Mouse (Mus musculus) kidney, postnatal 4 days (tissue): Measurements from ENCODE around the gene Samd3.

ENCODE experiments used
- DNase-seq, 2 experiments: peaks; one replicate each; pipeline ENCODE4 v3.0.0; 2021; ENCODE audit warnings: mixed read lengths in 2 of 2

Samd3 gene

GRCm38 (mm10) chr10:26303485-26303884 is 74.0 kb downstream of the Samd3 start:
- DNase-seq, result no peak

GRCm38 (mm10) chr10:26314327-26314726 is 84.8 kb downstream of the Samd3 start:
- no peak for DNase-seq

GRCm38 (mm10) chr10:26320679-26321078 is 91.2 kb downstream of the Samd3 start:
- DNase-seq, result no peak
